Mouse (Mus musculus) spleen, adult 2 months (tissue): ENCODE data around the gene Sash1.

ENCODE experiments used
- CTCF ChIP-seq: fragments of 200-500 bp; IDR thresholded peaks from 2 replicates; pipeline ENCODE4 v1.5.1; 2011; ENCODE audit warnings: mild to moderate bottlenecking, inconsistent platforms; ENCODE audit not compliant: insufficient read depth, insufficient read length, insufficient replicate concordance; ENCODE audit errors: extremely low read depth
- POLR2A ChIP-seq: fragments of 200-500 bp; IDR thresholded peaks from 2 replicates; pipeline ENCODE4 v1.6.1; 2011; ENCODE audit warnings: low read depth, low read length, inconsistent platforms

DNA sequence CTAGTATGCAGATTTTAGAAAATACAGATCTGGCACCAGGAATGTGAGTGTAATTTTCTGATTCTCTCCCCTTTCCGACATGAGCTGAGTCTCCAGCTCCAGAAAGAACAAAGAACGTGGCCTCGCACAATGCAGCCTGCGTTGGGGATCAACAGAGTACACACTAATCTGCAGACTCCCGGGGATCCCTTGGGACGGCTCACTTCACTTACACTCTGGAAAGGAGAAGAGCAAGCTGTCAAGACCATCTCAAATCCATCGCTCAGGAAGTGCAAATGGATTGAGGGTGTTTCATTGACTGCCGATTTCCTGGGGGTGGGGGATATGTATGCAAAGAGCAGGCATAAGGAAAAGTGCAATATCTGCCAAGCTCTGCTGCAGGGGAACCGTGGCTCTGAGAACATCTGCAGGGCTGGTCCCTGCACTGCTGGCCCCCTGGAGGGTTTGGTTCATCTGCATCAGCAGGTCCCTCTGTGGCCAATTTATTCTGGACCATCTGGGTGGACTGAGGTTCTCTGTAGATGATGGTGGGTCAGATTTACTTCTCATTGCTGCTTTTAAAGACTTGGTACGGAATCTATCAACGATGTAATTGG is 35.3 kb upstream of the Sash1 start:
- TF ChIP-seq CTCF: no peak
- TF ChIP-seq POLR2A: no peak
